Mouse (Mus musculus) spleen, postnatal 4 days (tissue): Measurements from ENCODE around the gene Exoc3l2.
A peak's percentile ranks its signal among the peaks of the same experiment; 100 is the strongest.

Experiments
- DNase-seq, 2 experiments: peaks; one replicate each; pipeline ENCODE4 v3.0.0; 2022; ENCODE audit warnings: low spot score in 2 of 2

Gene Exoc3l2

GRCm38 (mm10) chr7:19462884-19463381 lies at the start of gene Exoc3l2:
TSS of gene Exoc3l2 (plus strand) at chr7:19463331.
- DNase-seq, result no peak

DNA sequence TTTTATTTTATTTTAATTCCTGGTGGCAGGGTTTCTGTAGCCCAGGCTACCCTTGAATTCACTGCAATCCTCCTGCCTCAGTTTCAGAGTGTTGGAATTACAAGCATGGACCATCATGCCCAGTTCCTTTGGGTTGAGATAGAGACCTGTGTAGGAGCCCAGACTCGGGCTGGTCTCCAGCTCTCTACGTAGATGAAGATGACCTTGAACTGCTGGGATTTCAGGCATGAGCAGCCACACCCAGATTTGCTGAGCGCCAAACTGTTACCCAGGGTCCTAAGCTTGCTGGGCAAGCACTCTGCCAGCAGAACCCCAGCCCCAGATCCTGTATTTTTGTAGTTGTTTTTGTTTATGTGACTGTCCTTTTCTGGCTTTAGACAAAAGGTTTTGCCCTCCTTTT lies 49.6 kb upstream of the Exoc3l2 start:
- no peak for DNase-seq

GRCm38 (mm10) chr7:19416590-19416989 lies 46.5 kb upstream of the Exoc3l2 start:
- DNase-seq, result no peak

DNA sequence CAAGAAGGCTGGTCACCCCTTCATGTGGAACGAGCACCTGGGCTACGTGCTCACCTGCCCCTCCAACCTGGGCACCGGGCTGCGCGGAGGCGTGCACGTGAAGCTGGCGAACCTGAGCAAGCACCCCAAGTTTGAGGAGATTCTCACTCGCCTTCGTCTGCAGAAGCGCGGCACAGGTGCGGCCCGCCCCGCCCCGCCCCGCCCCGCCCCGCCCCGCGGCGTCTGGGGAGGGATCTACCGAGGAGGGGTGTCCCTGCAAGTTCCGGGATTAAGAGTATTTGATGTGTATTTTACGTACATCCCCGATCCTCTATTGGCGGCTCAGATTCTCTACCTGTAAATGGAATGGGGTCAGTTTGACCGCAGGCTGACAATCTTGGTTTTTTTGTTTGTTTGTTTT lies 43.0 kb upstream of the Exoc3l2 start:
- no peak for DNase-seq

GRCm38 (mm10) chr7:19420821-19421636 lies 42.1 kb upstream of the Exoc3l2 start:
- peak; percentile 84 to 89 for DNase-seq

DNA sequence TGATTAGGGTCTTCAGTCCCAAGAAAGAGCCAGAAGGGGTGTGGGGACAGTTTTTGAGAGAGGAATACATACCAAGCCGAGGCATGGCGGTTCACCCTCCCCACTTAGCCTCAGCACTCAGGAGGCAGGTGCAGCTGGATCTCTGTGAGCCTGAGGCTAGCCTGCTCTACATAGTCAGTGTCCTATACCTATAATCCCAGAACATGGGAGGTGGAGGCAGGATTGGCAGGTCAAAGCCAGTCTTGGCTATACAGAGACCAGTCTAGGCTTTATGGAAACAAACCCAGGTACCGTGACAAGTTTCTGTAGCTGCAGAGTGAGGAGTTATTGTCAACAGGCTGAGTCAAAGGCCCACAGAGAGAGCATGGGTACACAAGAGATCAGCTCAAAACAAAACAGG lies 40.0 kb upstream of the Exoc3l2 start:
- no peak for DNase-seq

GRCm38 (mm10) chr7:19424051-19424450 lies 39.1 kb upstream of the Exoc3l2 start:
- DNase-seq, result no peak

DNA sequence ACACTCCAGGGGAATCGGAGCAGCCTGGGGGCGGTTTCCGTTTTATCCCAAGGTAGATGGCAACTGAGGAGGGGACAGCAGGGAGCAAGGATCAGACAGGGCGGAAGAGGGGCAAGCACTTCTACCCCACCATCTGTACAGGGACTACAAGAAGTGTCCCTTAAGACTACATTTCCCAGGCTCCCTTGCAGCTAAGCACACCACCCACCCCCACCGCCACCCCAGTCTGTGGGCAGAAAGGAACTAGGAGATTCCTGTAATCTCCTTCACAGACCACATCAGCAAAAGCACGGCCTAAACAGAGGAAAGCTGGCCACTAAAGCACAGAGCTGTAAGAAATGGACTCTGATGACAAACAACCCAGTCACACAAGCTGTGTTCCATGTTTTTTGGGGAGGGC lies 36.8 kb upstream of the Exoc3l2 start:
- DNase-seq, result no peak

GRCm38 (mm10) chr7:19426888-19427287 lies 36.2 kb upstream of the Exoc3l2 start:
- no peak for DNase-seq

GRCm38 (mm10) chr7:19427999-19428650 lies 35.0 kb upstream of the Exoc3l2 start:
- peak in 1 of 2 experiments; percentile 40 for DNase-seq

- no peak for DNase-seq
Measured at GRCm38 (mm10) chr7:19429726-19430125, 33.4 kb upstream of the Exoc3l2 start.

GRCm38 (mm10) chr7:19430402-19430801 lies 32.7 kb upstream of the Exoc3l2 start:
- DNase-seq, result no peak

- no peak for DNase-seq
Measured at GRCm38 (mm10) chr7:19432475-19432874, 30.7 kb upstream of the Exoc3l2 start.

GRCm38 (mm10) chr7:19436276-19436675 lies 26.9 kb upstream of the Exoc3l2 start:
- no peak for DNase-seq

GRCm38 (mm10) chr7:19437048-19437447 lies 26.1 kb upstream of the Exoc3l2 start:
- DNase-seq, result no peak

- DNase-seq, result no peak
Measured at GRCm38 (mm10) chr7:19441448-19442091, 21.6 kb upstream of the Exoc3l2 start.

DNA sequence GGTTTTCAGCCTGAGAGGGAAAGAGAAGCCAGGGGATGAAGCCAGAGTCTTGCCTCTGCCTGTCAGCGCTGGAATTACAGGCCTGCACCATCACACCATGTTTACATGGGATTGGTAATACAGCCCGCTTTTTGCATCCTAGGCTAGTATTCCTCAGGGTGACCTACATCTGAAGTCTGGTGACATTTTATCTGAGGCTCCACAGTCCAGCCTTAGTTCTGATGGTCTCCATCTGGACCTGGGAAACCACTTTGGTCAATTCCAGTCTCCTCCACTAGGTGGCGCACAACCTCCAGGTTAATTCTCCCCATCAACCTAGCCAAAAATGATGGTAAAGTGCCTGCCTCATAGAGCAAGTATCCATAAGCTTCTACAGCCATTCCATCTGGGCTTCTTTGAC lies 19.8 kb upstream of the Exoc3l2 start:
- DNase-seq, result peak; percentile 74 to 94

DNA sequence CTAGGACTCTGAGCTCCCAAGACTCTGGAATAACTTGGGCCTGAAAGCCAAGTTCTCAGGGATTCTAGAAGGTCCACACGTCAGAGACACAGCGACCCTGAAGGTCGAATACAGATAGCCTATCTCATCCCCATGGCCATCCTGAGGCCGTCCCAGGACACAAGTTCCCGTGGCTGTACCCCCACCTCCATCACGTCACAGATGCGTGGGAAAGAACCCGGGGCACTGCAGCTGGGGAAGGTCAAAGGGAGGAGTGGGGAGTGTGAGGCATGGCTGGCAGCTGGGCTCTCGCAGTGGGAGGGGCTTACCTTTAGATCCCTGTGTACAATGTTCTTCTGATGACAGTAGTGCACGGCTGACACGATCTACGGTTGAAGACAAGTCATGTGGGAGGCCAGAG lies 18.3 kb upstream of the Exoc3l2 start:
- DNase-seq, result no peak

DNA sequence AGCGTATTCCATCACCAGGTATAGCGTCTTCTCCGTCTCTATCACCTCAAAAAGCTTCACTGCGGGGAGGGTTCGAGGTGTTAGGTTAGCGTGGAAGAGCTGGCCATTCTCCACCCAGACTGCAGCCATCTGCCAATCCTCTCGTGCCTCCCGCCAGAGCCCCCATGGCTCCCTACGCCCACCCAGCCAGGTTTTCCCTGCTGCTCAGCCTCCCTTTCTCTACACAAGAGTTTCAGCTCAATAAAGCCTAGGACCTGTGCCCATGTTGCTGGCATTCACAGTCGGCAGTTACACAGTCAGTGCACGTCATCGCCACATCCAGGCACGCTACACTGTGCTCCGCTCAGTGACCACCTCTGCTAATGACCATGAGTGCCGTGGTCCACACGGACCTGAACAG lies 15.4 kb upstream of the Exoc3l2 start:
- no peak for DNase-seq

DNA sequence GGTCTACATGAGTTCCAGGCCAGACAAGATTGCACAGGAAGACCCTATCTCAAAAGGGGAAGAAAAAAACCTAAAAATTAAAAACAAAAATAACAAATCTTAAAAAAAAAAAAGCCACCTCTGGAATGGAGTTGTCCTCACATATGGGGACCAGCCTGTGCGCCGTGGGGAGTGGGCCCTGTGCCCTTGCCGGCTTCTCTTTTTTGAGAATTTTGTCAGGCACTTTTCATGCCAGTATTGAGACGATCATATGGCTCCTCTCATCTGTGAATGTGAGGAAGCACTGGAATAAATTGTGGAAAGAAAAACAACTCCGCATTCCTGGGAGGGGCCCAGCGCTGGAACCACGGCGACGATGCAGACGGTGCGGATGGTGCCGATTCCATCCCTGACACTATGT lies 14.0 kb upstream of the Exoc3l2 start:
- DNase-seq, result no peak

DNA sequence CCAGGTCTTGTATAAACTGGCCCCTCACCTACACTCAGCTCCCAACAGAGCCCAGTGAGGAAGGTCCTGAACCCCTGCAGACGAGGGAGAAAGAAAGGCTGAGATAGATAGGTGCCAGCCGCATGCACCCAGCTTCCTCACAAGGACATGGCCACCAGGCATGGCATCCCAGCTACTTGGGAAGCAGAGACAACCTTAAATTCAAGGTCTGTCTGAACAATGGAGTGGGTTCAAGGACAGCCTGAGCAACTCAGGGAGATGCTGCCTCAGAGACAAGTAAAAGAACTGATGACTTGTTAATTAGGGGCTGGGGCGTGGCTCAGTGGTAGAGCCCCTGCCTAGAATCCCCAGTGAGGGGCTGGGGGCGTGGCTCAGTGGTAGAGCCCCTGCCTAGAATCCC lies 7.9 kb upstream of the Exoc3l2 start:
- DNase-seq, result no peak

DNA sequence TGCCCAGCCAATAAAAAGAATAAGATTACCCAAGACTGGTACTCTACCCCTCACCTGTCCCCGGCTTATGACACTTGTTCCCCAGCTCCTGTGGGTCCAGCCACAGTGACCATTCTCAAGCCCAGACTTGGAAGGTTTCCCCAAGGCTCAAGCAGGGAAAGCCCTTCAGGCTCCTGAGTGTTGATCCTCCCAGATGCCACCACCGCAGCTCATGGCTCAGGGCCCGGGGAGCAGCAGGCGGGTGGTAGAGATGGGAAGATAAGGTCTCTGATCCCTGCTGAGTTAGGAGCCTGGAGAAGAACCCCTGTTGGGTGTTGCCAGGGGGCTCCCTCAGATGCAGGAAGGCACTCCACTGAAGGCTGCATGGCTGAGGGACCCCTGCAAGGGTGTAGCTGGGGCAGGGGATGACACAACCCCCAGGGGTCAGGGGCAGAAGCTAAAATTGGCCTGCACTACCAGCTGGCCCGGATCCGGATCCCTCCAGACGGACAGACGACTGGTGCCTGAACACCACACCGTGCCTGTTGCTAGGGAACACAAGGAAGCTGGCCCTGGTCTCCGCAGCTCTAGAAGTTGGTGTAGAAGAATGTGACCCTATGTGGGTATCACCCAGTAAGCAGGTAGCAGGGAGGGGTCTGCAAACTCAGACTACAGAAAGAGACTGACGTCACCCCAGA lies 7.2 kb upstream of the Exoc3l2 start:
- no peak for DNase-seq
